Mouse (Mus musculus): ENCODE results near the gene Coil.

GRCm38 (mm10) chr11:88970202-88970732 lies at the start of gene Coil:
- TF ChIP-seq CTCF (IDR thresholded peaks at IDR 0.05; ENCODE audit: low read depth, low read length) (no peak), POLR2A (IDR thresholded peaks at IDR 0.05; ENCODE audit: extremely low read depth, insufficient read depth, low read length) (no peak)
